Mouse (Mus musculus) midbrain, postnatal 0 days (tissue): ENCODE measurements around the gene Stac2. TPM values are rescaled to one million over a fixed set of nuclear protein-coding genes. Genes with fewer than 3 reads are reported as not detected.

Experiments used
- ATAC-seq: fragments of 200-750 bp; cut with Nextera tagmentation; 2 replicates; pipeline ENCODE4 v1.8.0; 2017; ENCODE audit warnings: moderate number of reproducible peaks, mild to moderate bottlenecking, moderate TSS enrichment, moderate library complexity; ENCODE audit not compliant: low FRiP score
- DNase-seq: peaks from one replicate; pipeline ENCODE4 v3.0.0-alpha.2; 2015; ENCODE audit warnings: low spot score
- H3K27ac ChIP-seq: fragments of 300-500 bp; sonication (generic); 2 replicates; pipeline ENCODE4 v1.5.1; 2014; ENCODE audit warnings: low read depth, mild to moderate bottlenecking, low read length, mixed read lengths
- H3K27me3 ChIP-seq: fragments of 300-500 bp; sonication (generic); 2 replicates; pipeline ENCODE4 v1.6.1; 2014; ENCODE audit warnings: low read length, control low read depth, mixed read lengths; ENCODE audit not compliant: insufficient read depth
- H3K36me3 ChIP-seq: fragments of 300-500 bp; sonication (generic); 2 replicates; pipeline ENCODE4 v1.6.1; 2014; ENCODE audit warnings: low read length, control low read depth, mixed read lengths; ENCODE audit not compliant: insufficient read depth
- H3K4me1 ChIP-seq: fragments of 300-500 bp; sonication (generic); 2 replicates; pipeline ENCODE4 v1.6.1; 2014; ENCODE audit warnings: mild to moderate bottlenecking, control low read depth, antibody characterized with exemption, low read length, mixed read lengths; ENCODE audit not compliant: insufficient read depth
- H3K4me2 ChIP-seq: fragments of 300-500 bp; sonication (generic); 2 replicates; pipeline ENCODE4 v1.6.1; 2014; ENCODE audit warnings: low read depth, mild to moderate bottlenecking, low read length, mixed read lengths; ENCODE audit not compliant: poor library complexity, severe bottlenecking
- H3K4me3 ChIP-seq: fragments of 300-500 bp; sonication (generic); 2 replicates; pipeline ENCODE4 v1.5.1; 2014; ENCODE audit warnings: low read depth, mild to moderate bottlenecking, low read length, moderate library complexity
- H3K9ac ChIP-seq: fragments of 300-500 bp; sonication (generic); replicated peaks from 2 replicates; pipeline ENCODE4 v1.6.1; 2014; ENCODE audit warnings: mild to moderate bottlenecking, low read length, moderate library complexity, mixed read lengths; ENCODE audit not compliant: poor library complexity, severe bottlenecking
- H3K9me3 ChIP-seq: fragments of 300-500 bp; sonication (generic); 2 replicates; pipeline ENCODE4 v1.6.1; 2016; ENCODE audit warnings: low read length, control low read depth
- CTCF ChIP-seq: IDR thresholded peaks from 2 replicates; pipeline ENCODE4 v1.5.1; 2016; ENCODE audit warnings: antibody characterized with exemption, mild to moderate bottlenecking
- WGBS: fragments of 180-500 bp; shearing (Covaris S2); extraction: QIAGEN DNeasy Blood & Tissue Kit; methylation state at CpG from one replicate; pipeline ENCODE4 v1.1.7; 2014; 5-methylcytosine and 5-hydroxymethylcytosine counted together
- polyA plus RNA-seq: library from polyadenylated mRNA; unstranded; fragments of >200 nt; fragmentation: Nextera tagmentation; extraction: Ambion mirVana; gene quantifications from 2 replicates; pipeline ENCODE4 v1.2.1, GENCODE M21; 2015
- total RNA-seq: library from RNA; depleted of rRNA; stranded (reverse); fragments of >200 nt; gene quantifications from 2 replicates; pipeline ENCODE4 v1.2.3, GENCODE M21; 2014

Gene Stac2
- total and polyA plus RNA-seq, 2 experiments from 2014 or later: 3.5 to 8.3 TPM

- DNase-seq: no peak
- no peak for ATAC-seq
- peak overlapping the region; percentile 34 for H3K27ac ChIP-seq
Measured at GRCm38 (mm10) chr11:98019883-98020610, 33.2 kb downstream of the Stac2 start.

GRCm38 (mm10) chr11:98018858-98019641 is 34.2 kb downstream of the Stac2 start:
- 27% methylated on average over 10 of the region's 10 CpGs for WGBS
- Histone ChIP-seq H3K4me2 (peak overlapping the region; percentile 81), H3K4me3 (0 out of 2 replicates have a peak overlapping the region, but pooled peaks have one; percentile 96), H3K27me3 (no peaks in the 10 kb centered on the region), H3K9ac (no peak overlapping the region), H3K36me3 (peaks cover 36% of the 10 kb centered on the region), H3K27ac (peak overlapping the region; percentile 34; the same call in 1 of the 2 replicates), H3K4me1 (peaks cover 20% of the 10 kb centered on the region; the same call in 1 of the 2 replicates), H3K9me3 (no peaks in the 10 kb centered on the region)
- peak; percentile 71 for TF ChIP-seq CTCF
- ATAC-seq: no peak
- DNase-seq: peak; percentile 55

More at GRCm38 (mm10) chr11:98019883-98020610, 33.2 kb downstream of the Stac2 start:
- Histone ChIP-seq H3K4me2 (peak overlapping the region; percentile 81), H3K4me1 (peaks cover 20% of the 10 kb centered on the region; the same call in 1 of the 2 replicates), H3K36me3 (peaks cover 28% of the 10 kb centered on the region), H3K9me3 (no peaks in the 10 kb centered on the region), H3K4me3 (peak overlapping the region; percentile 96), H3K9ac (peak overlapping the region; percentile 55), H3K27me3 (no peaks in the 10 kb centered on the region)
- TF ChIP-seq CTCF: no peak
- 16% methylated on average over 7 of the region's 8 CpGs for WGBS

- TF ChIP-seq CTCF: 0 out of 2 replicates have a peak, but pooled peaks have one; percentile 1
- ATAC-seq: no peak
- Histone ChIP-seq H3K27ac (no peak overlapping the region), H3K4me1 (peaks cover 16% of the 10 kb centered on the region; the same call in 1 of the 2 replicates), H3K36me3 (peaks cover 38% of the 10 kb centered on the region), H3K27me3 (no peaks in the 10 kb centered on the region), H3K9me3 (no peaks in the 10 kb centered on the region), H3K9ac (peak overlapping the region; percentile 24; the same call in 1 of the 2 replicates), H3K4me2 (no peak overlapping the region), H3K4me3 (no peak overlapping the region)
- 65% methylated on average over 6 of the region's 6 CpGs for WGBS
- DNase-seq: no peak
Measured at GRCm38 (mm10) chr11:98018222-98018621, 35.0 kb downstream of the Stac2 start.

- Histone ChIP-seq H3K27me3 (no peaks in the 10 kb centered on the region), H3K4me3 (no peak overlapping the region), H3K9ac (no peak overlapping the region), H3K27ac (no peak overlapping the region), H3K4me2 (no peak overlapping the region), H3K9me3 (no peaks in the 10 kb centered on the region), H3K4me1 (peaks cover 15% of the 10 kb centered on the region; the same call in 1 of the 2 replicates), H3K36me3 (peaks cover 46% of the 10 kb centered on the region)
- WGBS: 65% methylated on average over 4 of the region's 4 CpGs
- DNase-seq (no peak), ATAC-seq (no peak)
- TF ChIP-seq CTCF: no peak
Measured at GRCm38 (mm10) chr11:98016824-98017223, 36.4 kb downstream of the Stac2 start.

- Histone ChIP-seq H3K9me3 (no peaks in the 10 kb centered on the region), H3K9ac (no peak overlapping the region), H3K4me2 (no peak overlapping the region), H3K27me3 (no peaks in the 10 kb centered on the region), H3K27ac (no peak overlapping the region), H3K4me3 (no peak overlapping the region), H3K4me1 (peaks cover 15% of the 10 kb centered on the region; the same call in 1 of the 2 replicates), H3K36me3 (peaks cover 51% of the 10 kb centered on the region)
- ATAC-seq (no peak), DNase-seq (no peak)
- WGBS: 93% methylated on average over 5 of the region's 5 CpGs
- TF ChIP-seq CTCF: no peak
Measured at GRCm38 (mm10) chr11:98016177-98016576, 37.1 kb downstream of the Stac2 start.
